Mouse (Mus musculus) urinary bladder, postnatal 0 days (tissue): ENCODE data around the gene Vsnl1. TPM values are rescaled to one million over a fixed set of nuclear protein-coding genes. Genes with fewer than 3 reads are reported as not detected.

ENCODE experiments used
- microRNA-seq: library from miRNA; unstranded; fragments of <30 nt; microRNA quantifications from one replicate; pipeline ENCODE4, GENCODE M21; 2016
- polyA plus RNA-seq: library from polyadenylated mRNA; unstranded; fragments of >200 nt; fragmentation: Nextera tagmentation; extraction: Ambion mirVana; gene quantifications from 2 replicates; pipeline ENCODE4 v1.2.1, GENCODE M21; 2015

The Vsnl1 gene
- polyA plus RNA-seq = 0.15 and 0.19 TPM in 2 replicates

GRCm38 (mm10) chr12:11436497-11437265, at the start of gene Vsnl1:
Vsnl1 (minus strand) TSS chr12:11436613.

GRCm38 (mm10) chr12:11455549-11456194, 19.3 kb upstream of the Vsnl1 start, which contains the start of gene Rad51ap2:
Rad51ap2 (plus strand) TSS chr12:11456079.

Small RNA genes lying within 50 kb of the gene (microRNA-seq; reads per million reads assigned to microRNA genes)
- not detected for gene Mir7675

Other genes with a start within 250 kb of the Vsnl1 start
- not detected in 2 replicates for gene Msgn1, start 227.6 kb downstream of the Vsnl1 start, polyA plus RNA-seq
- 1.2 and 2.1 TPM in 2 replicates for gene Gen1, start 170.8 kb downstream of the Vsnl1 start, polyA plus RNA-seq
- gene Smc6, start 170.7 kb downstream of the Vsnl1 start, polyA plus RNA-seq = 94.1 and 123 TPM in 2 replicates
- 0.06 TPM in 1 of 2 replicates, not detected in the other for gene Rad51ap2, start 19.5 kb upstream of the Vsnl1 start, polyA plus RNA-seq